Mouse (Mus musculus): ENCODE measurements around the gene Pgm1. TPM values are rescaled to one million over a fixed set of nuclear protein-coding genes. Genes with fewer than 3 reads are reported as not detected.

Pgm1 gene
- total and polyA plus RNA-seq, 3 experiments: 6.7 to 28.6 TPM; not detected in 1

- DNase-seq (ENCODE audit: low read depth, low spot score): no peak
- Histone ChIP-seq H3K27ac (ENCODE audit: control insufficient read depth, low read depth, low read length) (no peak overlapping the region), H3K79me2 (ENCODE audit: control insufficient read depth, insufficient read depth, low read length, poor library complexity) (no peaks in the 10 kb centered on the region), H3K4me3 (ENCODE audit: control insufficient read depth in 1 of 2, insufficient read depth in 1 of 2, low read depth in 2 of 2, low read length in 2 of 2) (no peak overlapping the region), H3K4me1 (ENCODE audit: control insufficient read depth in 1 of 2, insufficient read depth in 2 of 2, low read length in 2 of 2) (no peaks in the 10 kb centered on the region), H3K9ac (ENCODE audit: control insufficient read depth, low read depth, low read length, poor library complexity, severe bottlenecking) (no peak overlapping the region), H3K9me3 (replicated peaks; ENCODE audit: insufficient read depth, low read length) (no peaks in the 10 kb centered on the region), H3K27me3 (ENCODE audit: control insufficient read depth in 1 of 2, insufficient read depth in 2 of 2, low read length in 2 of 2) (no peaks in the 10 kb centered on the region), H3K36me3 (ENCODE audit: control insufficient read depth in 1 of 2, insufficient read depth in 2 of 2, low read length in 2 of 2) (no peaks in the 10 kb centered on the region)
- TF ChIP-seq CHD1 (IDR thresholded peaks at IDR 0.05; ENCODE audit: low read depth, low read length) (no peak), E2F4 (IDR thresholded peaks at IDR 0.05; ENCODE audit: borderline replicate concordance, low read depth, low read length) (no peak), SIN3A (IDR thresholded peaks at IDR 0.05; ENCODE audit: low read length) (no peak), USF1 (IDR thresholded peaks at IDR 0.05; ENCODE audit: low read depth, low read length) (no peak), POLR2AphosphoS2 (IDR thresholded peaks at IDR 0.05; ENCODE audit: low read length) (no peak), ZNF384 (IDR thresholded peaks at IDR 0.05; ENCODE audit: low read depth, low read length) (no peak), TBP (IDR thresholded peaks at IDR 0.05; ENCODE audit: low read depth, low read length) (no peak), GATA1 (IDR thresholded peaks at IDR 0.05; ENCODE audit: low read depth, low read length) (no peak), MXI1 (IDR thresholded peaks at IDR 0.05; ENCODE audit: low read depth, low read length) (no peak), MAX (IDR thresholded peaks at IDR 0.05; ENCODE audit: low read length) (no peak), POLR2AphosphoS5 (IDR thresholded peaks at IDR 0.05; ENCODE audit: borderline replicate concordance, low read depth, low read length) (no peak), MYC (IDR thresholded peaks at IDR 0.05; ENCODE audit: low read depth, low read length) (no peak), ZC3H11A (IDR thresholded peaks at IDR 0.05; ENCODE audit: low read depth, low read length) (no peak)
These were observed 82.3 kb downstream of the Pgm1 start for GRCm38 (mm10) chr4:100011563-100011962.

DNA sequence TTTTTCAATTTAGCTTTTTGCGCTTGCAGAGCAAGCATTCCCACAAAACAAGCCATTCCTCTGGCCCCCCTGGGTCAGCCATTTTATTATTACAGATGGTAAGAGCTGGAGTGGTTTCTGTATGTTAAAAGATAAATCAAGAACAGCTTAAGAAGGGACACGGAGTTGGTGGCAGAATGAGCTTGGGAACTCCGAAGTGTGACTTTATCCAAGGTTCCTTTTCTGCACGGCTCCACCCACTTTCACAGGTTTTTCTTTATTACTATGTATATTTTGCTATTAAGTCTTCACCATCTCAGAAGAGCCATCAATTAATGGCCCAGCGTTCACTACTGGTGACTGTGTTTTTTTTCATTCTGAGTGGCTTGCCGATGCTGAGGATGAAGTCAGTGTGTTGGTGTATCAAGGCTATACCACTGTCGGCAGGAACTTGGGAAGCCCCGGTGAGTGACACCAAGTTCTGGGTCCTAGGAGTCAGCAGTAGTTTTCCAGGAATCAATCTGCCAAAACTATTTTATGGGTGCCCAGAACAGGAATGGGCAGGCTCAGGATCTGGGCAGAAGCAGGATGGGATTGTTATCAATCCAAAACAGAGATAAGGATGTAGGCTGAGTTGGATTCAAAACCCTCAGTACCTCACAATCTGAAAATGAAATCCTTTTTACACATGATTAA, 83.3 kb downstream of the Pgm1 start:
- Histone ChIP-seq H3K27me3 (ENCODE audit: control insufficient read depth in 1 of 2, insufficient read depth in 2 of 2, low read length in 2 of 2) (no peaks in the 10 kb centered on the region), H3K4me1 (ENCODE audit: control insufficient read depth in 1 of 2, insufficient read depth in 2 of 2, low read length in 2 of 2) (no peaks in the 10 kb centered on the region), H3K79me2 (ENCODE audit: control insufficient read depth, insufficient read depth, low read length, poor library complexity) (no peaks in the 10 kb centered on the region), H3K4me3 (ENCODE audit: control insufficient read depth in 1 of 2, insufficient read depth in 1 of 2, low read depth in 2 of 2, low read length in 2 of 2) (no peak overlapping the region), H3K9ac (ENCODE audit: control insufficient read depth, low read depth, low read length, poor library complexity, severe bottlenecking) (no peak overlapping the region), H3K36me3 (ENCODE audit: control insufficient read depth in 1 of 2, insufficient read depth in 2 of 2, low read length in 2 of 2) (no peaks in the 10 kb centered on the region), H3K9me3 (replicated peaks; ENCODE audit: insufficient read depth, low read length) (no peaks in the 10 kb centered on the region), H3K27ac (ENCODE audit: control insufficient read depth, low read depth, low read length) (no peak overlapping the region)
- DNase-seq (ENCODE audit: low read depth, low spot score): no peak
- TF ChIP-seq MYC (IDR thresholded peaks at IDR 0.05; ENCODE audit: low read depth, low read length) (no peak), SIN3A (IDR thresholded peaks at IDR 0.05; ENCODE audit: low read length) (no peak), ELF1 (IDR thresholded peaks at IDR 0.05; ENCODE audit: low read depth, low read length) (no peak), TCF12 (IDR thresholded peaks at IDR 0.05; ENCODE audit: low read depth, low read length) (no peak), GATA1 (IDR thresholded peaks at IDR 0.05; ENCODE audit: low read depth, low read length) (no peak), USF2 (IDR thresholded peaks at IDR 0.05; ENCODE audit: borderline replicate concordance in 1 of 2, insufficient read depth in 1 of 2, low read depth in 1 of 2, low read length in 2 of 2) (no peak), RAD21 (IDR thresholded peaks at IDR 0.05; ENCODE audit: low read depth, low read length) (no peak), GABPA (IDR thresholded peaks at IDR 0.05; ENCODE audit: low read depth, low read length) (no peak), CTCF (IDR thresholded peaks at IDR 0.05 in 2 of 3, conservative IDR thresholded peaks at IDR 0.05 in 1 of 3; ENCODE audit: control insufficient read depth in 1 of 3, insufficient read depth in 1 of 3, low read depth in 2 of 3, low read length in 3 of 3, poor library complexity in 1 of 3, severe bottlenecking in 1 of 3) (no peak), ZMIZ1 (IDR thresholded peaks at IDR 0.05; ENCODE audit: low read depth, low read length) (no peak), CHD2 (IDR thresholded peaks at IDR 0.05; ENCODE audit: low read length) (no peak), USF1 (IDR thresholded peaks at IDR 0.05; ENCODE audit: low read depth, low read length) (no peak), MEF2A (IDR thresholded peaks at IDR 0.05; ENCODE audit: extremely low read depth, insufficient replicate concordance, low read depth, low read length, poor library complexity, severe bottlenecking) (no peak), HCFC1 (IDR thresholded peaks at IDR 0.05; ENCODE audit: low read depth, low read length) (no peak), KAT2A (conservative IDR thresholded peaks at IDR 0.05; ENCODE audit: low read depth, low read length) (no peak), BHLHE40 (IDR thresholded peaks at IDR 0.05; ENCODE audit: borderline replicate concordance, low read depth, low read length) (no peak), ZKSCAN1 (IDR thresholded peaks at IDR 0.05; ENCODE audit: low read depth, low read length) (no peak), NELFE (IDR thresholded peaks at IDR 0.05; ENCODE audit: low read depth, low read length) (no peak)
